27 mouse cellular contexts compared by ENCODE assay signal in the genomic region with DNA sequence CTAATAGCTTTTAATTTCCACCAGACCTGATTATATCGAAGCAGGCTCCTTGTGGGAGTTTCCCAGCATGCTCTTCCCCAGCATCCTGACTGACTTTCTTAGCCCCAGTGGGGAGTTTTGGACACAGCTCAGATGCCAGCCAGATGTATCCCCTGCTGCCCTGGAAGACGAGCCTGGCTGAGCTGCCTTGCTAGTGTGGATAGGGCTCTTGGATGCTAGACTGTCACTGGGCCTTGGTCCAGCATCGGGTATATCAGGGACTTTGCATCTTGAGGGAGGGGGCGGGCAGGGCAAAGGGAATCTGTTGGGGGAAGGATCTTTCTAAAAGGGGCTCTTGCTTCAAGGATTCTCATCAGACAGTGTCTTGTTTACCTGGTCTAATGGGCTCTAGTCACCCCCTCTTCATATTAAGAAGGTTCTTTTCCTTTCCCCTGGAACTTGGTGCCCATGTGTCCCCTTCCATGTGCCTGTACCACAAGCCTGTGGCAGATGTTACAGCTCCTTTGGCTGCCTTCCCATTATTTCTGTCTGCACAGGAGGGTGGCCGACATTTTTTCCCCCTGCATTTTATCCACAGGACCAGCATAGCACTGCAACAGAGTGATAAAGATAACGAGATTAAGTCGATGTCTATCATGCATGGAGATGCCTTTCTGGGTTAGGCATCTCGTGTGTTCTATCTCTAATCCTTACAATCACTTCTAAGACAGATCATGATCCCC. TPM values are rescaled to one million over a fixed set of nuclear protein-coding genes. Genes with fewer than 3 reads are reported as not detected.
A peak's percentile ranks its signal among the peaks of the same experiment; 100 is the strongest.
DNase-seq lines count a peak whose midpoint lies in the region; ATAC-seq lines count a peak whose summit lies in the region.
"Had no signal": no experiment of that assay in that cellular context is flagged by ENCODE, and none has a peak within 500 bp of the region (broad histone marks: within the 10 kb centered on the region; RNA-seq: fewer than 3 reads in every experiment).

No protein-coding gene starts in this region.

- 57% methylated on average over 8 of the region's 8 CpGs for WGBS in hindbrain, embryonic 13.5 days
- 80% methylated on average over 8 of the region's 8 CpGs for WGBS in hindbrain, embryonic 11.5 days
- 54% methylated on average over 8 of the region's 8 CpGs for WGBS in neural tube, embryonic 13.5 days
- WGBS in midbrain, embryonic 13.5 days = 48% methylated on average over 8 of the region's 8 CpGs
- 46% methylated on average over 8 of the region's 8 CpGs for WGBS in neural tube, embryonic 15.5 days

- H3K4me3 ChIP-seq in hindbrain, embryonic 13.5 days = no peak overlapping the region
- H3K4me3 ChIP-seq in hindbrain, embryonic 11.5 days (ENCODE audit: low read depth, low read length) = no peak overlapping the region
- H3K4me3 ChIP-seq in neural tube, embryonic 13.5 days = no peak overlapping the region
- H3K4me3 ChIP-seq in midbrain, embryonic 13.5 days (replicated peaks) = no peak overlapping the region
- H3K4me3 ChIP-seq in neural tube, embryonic 15.5 days (replicated peaks) = no peak overlapping the region
- H3K4me3 ChIP-seq: heart, embryonic 13.5 days; kidney, embryonic 15.5 days; limb, embryonic 10.5 days; liver, embryonic 15.5 days; lung, embryonic 15.5 days; megakaryocyte, embryonic 14.5 days had no signal

- no peak for DNase-seq in hindbrain, embryonic 11.5 days (ENCODE audit: low spot score)
- DNase-seq in neural tube, embryonic 10.5 days (ENCODE audit: extremely low spot score, low spot score) = no peak
- no peak for DNase-seq in heart, adult 11 months
- no peak for DNase-seq in adrenal gland, postnatal 14 days
- DNase-seq: cerebellum, adult 8-10 months; gastrocnemius, postnatal 14 days; heart, adult 18-20 months; heart, postnatal 14 days; kidney, adult 11 months; kidney, postnatal 36 days; layer of hippocampus, adult 9-11 months; liver; lung, postnatal 36 days; thymus, postnatal 14 days had no signal

- H3K36me3 ChIP-seq in hindbrain, embryonic 13.5 days = peaks cover 12% of the 10 kb centered on the region; the same call in 1 of the 2 replicates
- H3K36me3 ChIP-seq in hindbrain, embryonic 11.5 days (ENCODE audit: control insufficient read depth, insufficient read depth, low read length) = no peaks in the 10 kb centered on the region
- H3K36me3 ChIP-seq in neural tube, embryonic 13.5 days = 0 out of 2 replicates have a peak, but pooled peaks cover 6% of the 10 kb centered on the region
- no peaks in the 10 kb centered on the region for H3K36me3 ChIP-seq in midbrain, embryonic 13.5 days
- H3K36me3 ChIP-seq in neural tube, embryonic 15.5 days = no peaks in the 10 kb centered on the region; the same call in 1 of the 2 replicates
- H3K36me3 ChIP-seq: heart, embryonic 13.5 days; kidney, embryonic 15.5 days; limb, embryonic 10.5 days; liver, embryonic 15.5 days; lung, embryonic 15.5 days had no signal

- no peaks in the 10 kb centered on the region for H3K27me3 ChIP-seq in hindbrain, embryonic 13.5 days
- H3K27me3 ChIP-seq in hindbrain, embryonic 11.5 days (ENCODE audit: control insufficient read depth, insufficient read depth, low read length) = no peaks in the 10 kb centered on the region
- no peaks in the 10 kb centered on the region; the same call in 1 of the 2 replicates for H3K27me3 ChIP-seq in neural tube, embryonic 13.5 days
- no peaks in the 10 kb centered on the region for H3K27me3 ChIP-seq in midbrain, embryonic 13.5 days
- no peaks in the 10 kb centered on the region for H3K27me3 ChIP-seq in neural tube, embryonic 15.5 days (replicated peaks)
- H3K27me3 ChIP-seq: liver, embryonic 15.5 days; lung, embryonic 15.5 days had no signal

- H3K4me1 ChIP-seq in hindbrain, embryonic 13.5 days (replicated peaks) = peaks cover 33% of the 10 kb centered on the region
- no peaks in the 10 kb centered on the region for H3K4me1 ChIP-seq in hindbrain, embryonic 11.5 days (replicated peaks; ENCODE audit: control insufficient read depth, insufficient read depth, low read length)
- H3K4me1 ChIP-seq in neural tube, embryonic 13.5 days (replicated peaks) = peaks cover 31% of the 10 kb centered on the region
- H3K4me1 ChIP-seq in midbrain, embryonic 13.5 days (replicated peaks) = peaks cover 20% of the 10 kb centered on the region
- H3K4me1 ChIP-seq in neural tube, embryonic 15.5 days = peaks cover 35% of the 10 kb centered on the region
- H3K4me1 ChIP-seq: heart, embryonic 13.5 days; kidney, embryonic 15.5 days; liver, embryonic 15.5 days; lung, embryonic 15.5 days had no signal

- H3K4me2 ChIP-seq in hindbrain, embryonic 13.5 days = no peak overlapping the region
- no peak overlapping the region for H3K4me2 ChIP-seq in hindbrain, embryonic 11.5 days (replicated peaks; ENCODE audit: low read depth, low read length)
- no peak overlapping the region for H3K4me2 ChIP-seq in neural tube, embryonic 13.5 days
- no peak overlapping the region for H3K4me2 ChIP-seq in midbrain, embryonic 13.5 days (replicated peaks)
- no peak overlapping the region for H3K4me2 ChIP-seq in neural tube, embryonic 15.5 days
- H3K4me2 ChIP-seq: heart, embryonic 13.5 days; kidney, embryonic 15.5 days; liver, embryonic 15.5 days; lung, embryonic 15.5 days had no signal

- no peaks in the 10 kb centered on the region for H3K9me3 ChIP-seq in hindbrain, embryonic 13.5 days
- no peaks in the 10 kb centered on the region for H3K9me3 ChIP-seq in hindbrain, embryonic 11.5 days (ENCODE audit: control insufficient read depth, low read length)
- H3K9me3 ChIP-seq in neural tube, embryonic 13.5 days = no peaks in the 10 kb centered on the region
- H3K9me3 ChIP-seq in midbrain, embryonic 13.5 days = no peaks in the 10 kb centered on the region
- H3K9me3 ChIP-seq in neural tube, embryonic 15.5 days (replicated peaks) = no peaks in the 10 kb centered on the region
- H3K9me3 ChIP-seq: heart, embryonic 13.5 days; kidney, embryonic 15.5 days; limb, embryonic 10.5 days; liver, embryonic 15.5 days; lung, embryonic 15.5 days; megakaryocyte, embryonic 14.5 days had no signal

- peak overlapping the region; percentile 76 for H3K27ac ChIP-seq in hindbrain, embryonic 13.5 days
- H3K27ac ChIP-seq in hindbrain, embryonic 11.5 days (ENCODE audit: low read depth, low read length) = no peak overlapping the region
- H3K27ac ChIP-seq in neural tube, embryonic 13.5 days (replicated peaks) = peak overlapping the region; percentile 64
- H3K27ac ChIP-seq in midbrain, embryonic 13.5 days = peak overlapping the region; percentile 44; the same call in 1 of the 2 replicates
- H3K27ac ChIP-seq in neural tube, embryonic 15.5 days (replicated peaks) = peak overlapping the region; percentile 61
- H3K27ac ChIP-seq: heart, embryonic 13.5 days; kidney, embryonic 15.5 days; limb, embryonic 10.5 days; liver, embryonic 15.5 days; lung, embryonic 15.5 days had no signal

- ATAC-seq in hindbrain, embryonic 13.5 days (ENCODE audit: low FRiP score) = 0 out of 2 replicates have a peak, but pooled peaks have one; percentile 32
- no peak for ATAC-seq in hindbrain, embryonic 11.5 days (ENCODE audit: low FRiP score)
- peak; percentile 62; the same call in 1 of the 2 replicates for ATAC-seq in neural tube, embryonic 13.5 days (ENCODE audit: low read depth)
- no peak for ATAC-seq in midbrain, embryonic 13.5 days
- peak; percentile 47; the same call in 1 of the 2 replicates for ATAC-seq in neural tube, embryonic 15.5 days (ENCODE audit: low FRiP score)
- ATAC-seq: forebrain, embryonic 16.5 days; Patski had no signal

- no peak overlapping the region for H3K9ac ChIP-seq in hindbrain, embryonic 13.5 days
- H3K9ac ChIP-seq in hindbrain, embryonic 11.5 days (ENCODE audit: low read depth, low read length) = no peak overlapping the region
- no peak overlapping the region for H3K9ac ChIP-seq in neural tube, embryonic 13.5 days
- H3K9ac ChIP-seq in midbrain, embryonic 13.5 days (replicated peaks) = 0 out of 2 replicates have a peak overlapping the region, but pooled peaks have one; percentile 23
- H3K9ac ChIP-seq in neural tube, embryonic 15.5 days (replicated peaks) = no peak overlapping the region
- H3K9ac ChIP-seq: heart, embryonic 13.5 days; kidney, embryonic 15.5 days; liver, embryonic 15.5 days; lung, embryonic 15.5 days had no signal

RNA-seq across cellular contexts. Expression of a gene that starts 28.6 kb away (rescaled TPM):
- 11.1 and 11.2 TPM in 2 replicates for polyA plus RNA-seq in hindbrain, embryonic 13.5 days (2015; fragmentation: Nextera tagmentation; extraction: Ambion mirVana)
- 0.52 and 0.80 TPM in 2 replicates for polyA plus RNA-seq in hindbrain, embryonic 11.5 days (2014; fragmentation: Nextera tagmentation; extraction: Ambion mirVana)
- 12.5 and 13.5 TPM in 2 replicates for polyA plus RNA-seq in neural tube, embryonic 13.5 days (2015; fragmentation: Nextera tagmentation; extraction: Ambion mirVana)
- polyA plus RNA-seq in midbrain, embryonic 13.5 days (2015; fragmentation: Nextera tagmentation; extraction: Ambion mirVana) = 8.4 and 9.5 TPM in 2 replicates
- polyA plus RNA-seq in neural tube, embryonic 15.5 days (2015; fragmentation: Nextera tagmentation; extraction: Ambion mirVana) = 12.4 and 16.4 TPM in 2 replicates
- 0.78 and 1.4 TPM in 2 replicates for total RNA-seq in adrenal gland, postnatal 14 days (2021)
- total RNA-seq: heart, postnatal 14 days; neutrophil, adult 5-6 weeks had no signal

RNA-seq across cellular contexts. Expression of a gene that starts 55.6 kb away (rescaled TPM):
- 4.5 and 6.4 TPM in 2 replicates for polyA plus RNA-seq in hindbrain, embryonic 13.5 days (2015; fragmentation: Nextera tagmentation; extraction: Ambion mirVana)
- 1.0 and 1.5 TPM in 2 replicates for polyA plus RNA-seq in hindbrain, embryonic 11.5 days (2014; fragmentation: Nextera tagmentation; extraction: Ambion mirVana)
- 5.4 and 5.9 TPM in 2 replicates for polyA plus RNA-seq in neural tube, embryonic 13.5 days (2015; fragmentation: Nextera tagmentation; extraction: Ambion mirVana)
- polyA plus RNA-seq in midbrain, embryonic 13.5 days (2015; fragmentation: Nextera tagmentation; extraction: Ambion mirVana) = 3.6 and 5.5 TPM in 2 replicates
- polyA plus RNA-seq in neural tube, embryonic 15.5 days (2015; fragmentation: Nextera tagmentation; extraction: Ambion mirVana) = 9.8 and 13.6 TPM in 2 replicates
- total RNA-seq in adrenal gland, postnatal 14 days (2021) = 3.0 and 6.3 TPM in 2 replicates
- total RNA-seq: neutrophil, adult 5-6 weeks had no signal

Comparison
In these comparisons a context has a peak if more than half of its experiments do, and no peak if none do; other contexts are left out.
1. ATAC-seq: peak in hindbrain, embryonic 13.5 days (single experiment), neural tube, embryonic 13.5 days (single experiment) and neural tube, embryonic 15.5 days (single experiment); none in hindbrain, embryonic 11.5 days (single experiment) and midbrain, embryonic 13.5 days (single experiment).